Mouse (Mus musculus) CD8-positive naive resting alpha-beta T cell, adult 57 days (primary cell): ENCODE measurements around the gene Vmn2r34. TPM values are rescaled to one million over a fixed set of nuclear protein-coding genes. Genes with fewer than 3 reads are reported as not detected.

ENCODE experiments used
- total RNA-seq: library from RNA; stranded (reverse); gene quantifications from one replicate; pipeline ENCODE4 v1.2.4, GENCODE M21; 2023

Vmn2r34 gene
- not detected for total RNA-seq

GRCm38 (mm10) chr7:7689413-7689812 lies at the start of gene Vmn2r34:
Gene Vmn2r34, minus strand, starts transcription at chr7:7689513.

Other genes with a start within 250 kb of the Vmn2r34 start
- gene Vmn2r32, start 209.5 kb downstream of the Vmn2r34 start, total RNA-seq, result not detected
- gene Vmn2r33, start 122.7 kb downstream of the Vmn2r34 start, total RNA-seq, result not detected
- not detected for gene Vmn2r35, start 130.4 kb upstream of the Vmn2r34 start, total RNA-seq
- gene Vmn2r36, start 213.0 kb upstream of the Vmn2r34 start, total RNA-seq, result not detected